Comparison of ENCODE assay signal across 24 mouse cellular contexts in genomic region chr6:120778226-120778625, GRCm38 (mm10). TPM values are rescaled to one million over a fixed set of nuclear protein-coding genes. Genes with fewer than 3 reads are reported as not detected.
DNase-seq lines count a peak whose midpoint lies in the region; ATAC-seq and TF ChIP-seq lines count a peak whose summit lies in the region.
"Had no signal": no experiment of that assay in that cellular context is flagged by ENCODE, and none has a peak within 500 bp of the region (broad histone marks: within the 10 kb centered on the region; RNA-seq: fewer than 3 reads in every experiment).

No protein-coding gene starts in this region.

- no peaks in the 10 kb centered on the region for H3K4me1 ChIP-seq in kidney, embryonic 16.5 days (ENCODE audit: insufficient read depth, low read length)
- H3K4me1 ChIP-seq in limb, embryonic 15.5 days, result 0 out of 2 replicates have a peak, but pooled peaks cover 7% of the 10 kb centered on the region
- H3K4me1 ChIP-seq in limb, embryonic 10.5 days, result no peaks in the 10 kb centered on the region
- H3K4me1 ChIP-seq in stomach, postnatal 0 days (replicated peaks; ENCODE audit: control insufficient read depth, insufficient read depth), result no peaks in the 10 kb centered on the region
- H3K4me1 ChIP-seq: embryonic facial prominence, embryonic 12.5 days had no signal

- ATAC-seq in kidney, embryonic 16.5 days (ENCODE audit: low FRiP score, low TSS enrichment), result no peak
- no peak for ATAC-seq in limb, embryonic 15.5 days (ENCODE audit: insufficient number of reproducible peaks, low FRiP score, low TSS enrichment, low read depth)
- no peak for ATAC-seq in stomach, postnatal 0 days (ENCODE audit: low FRiP score, low TSS enrichment)
- no peak for ATAC-seq in megakaryocyte-erythroid progenitor cell, adult 5-6 weeks (replicated peaks; ENCODE audit: low FRiP score, low TSS enrichment, poor library complexity, severe bottlenecking)
- ATAC-seq: CD4-positive, CD25-positive, alpha-beta regulatory T cell, adult 4 months; forebrain, embryonic 14.5 days; forebrain, postnatal 0 days had no signal

- H3K27me3 ChIP-seq in kidney, embryonic 16.5 days (ENCODE audit: insufficient read depth, low read length), result no peaks in the 10 kb centered on the region
- no peaks in the 10 kb centered on the region for H3K27me3 ChIP-seq in limb, embryonic 15.5 days
- no peaks in the 10 kb centered on the region for H3K27me3 ChIP-seq in limb, embryonic 10.5 days (ENCODE audit: low read depth, poor library complexity, severe bottlenecking)
- no peaks in the 10 kb centered on the region for H3K27me3 ChIP-seq in stomach, postnatal 0 days (ENCODE audit: control insufficient read depth, insufficient read depth, low read length)
- H3K27me3 ChIP-seq: embryonic facial prominence, embryonic 12.5 days; embryonic facial prominence, embryonic 15.5 days; hindbrain, embryonic 12.5 days had no signal

- no peak for TF ChIP-seq CTCF in stomach, postnatal 0 days (IDR thresholded peaks at IDR 0.05; ENCODE audit: low read depth)

- no peak overlapping the region for H3K4me3 ChIP-seq in kidney, embryonic 16.5 days (ENCODE audit: low read length)
- H3K4me3 ChIP-seq in limb, embryonic 15.5 days, result no peak overlapping the region
- no peak overlapping the region for H3K4me3 ChIP-seq in limb, embryonic 10.5 days
- H3K4me3 ChIP-seq in stomach, postnatal 0 days (ENCODE audit: low read depth, low read length), result no peak overlapping the region
- H3K4me3 ChIP-seq: embryonic facial prominence, embryonic 12.5 days; embryonic facial prominence, embryonic 15.5 days; gastrocnemius, adult 2 months; hindbrain, embryonic 12.5 days had no signal

- WGBS in kidney, embryonic 16.5 days, result 36% methylated on average over 3 of the region's 3 CpGs
- 54% methylated on average over 3 of the region's 3 CpGs for WGBS in limb, embryonic 15.5 days
- WGBS in limb, embryonic 10.5 days, result 55% methylated on average over 3 of the region's 3 CpGs
- 49% methylated on average over 3 of the region's 3 CpGs for WGBS in stomach, postnatal 0 days

- DNase-seq in kidney, postnatal 14 days, result peak; percentile 28
- DNase-seq in limb, embryonic 10.5 days (ENCODE audit: low spot score), result no peak
- no peak for DNase-seq in stomach, postnatal 0 days (ENCODE audit: low spot score)
- DNase-seq: adrenal gland, adult 2 months; adrenal gland, postnatal 14 days; cerebellum, adult 11 months; cerebellum, adult 2 months; cerebellum, adult 9-11 months; cerebellum, postnatal 25 days; forebrain, postnatal 0 days; gastrocnemius, adult 2 months; gastrocnemius, postnatal 14 days; heart, adult 11 months had no signal

- no peak for TF ChIP-seq EP300 in stomach, postnatal 0 days (optimal IDR thresholded peaks at IDR 0.05)

- H3K27ac ChIP-seq in kidney, embryonic 16.5 days (ENCODE audit: low read length), result no peak overlapping the region
- 0 out of 2 replicates have a peak overlapping the region, but pooled peaks have one; percentile 22 for H3K27ac ChIP-seq in limb, embryonic 15.5 days
- H3K27ac ChIP-seq in limb, embryonic 10.5 days, result no peak overlapping the region
- H3K27ac ChIP-seq in stomach, postnatal 0 days (replicated peaks), result peak overlapping the region; percentile 36; the same call in 1 of the 2 replicates
- H3K27ac ChIP-seq: embryonic facial prominence, embryonic 12.5 days; embryonic facial prominence, embryonic 15.5 days; gastrocnemius, adult 2 months; hindbrain, embryonic 12.5 days had no signal

- H3K36me3 ChIP-seq in kidney, embryonic 16.5 days (ENCODE audit: insufficient read depth, low read length), result no peaks in the 10 kb centered on the region
- H3K36me3 ChIP-seq in limb, embryonic 15.5 days, result no peaks in the 10 kb centered on the region
- peaks cover 9% of the 10 kb centered on the region; the same call in 1 of the 2 replicates for H3K36me3 ChIP-seq in limb, embryonic 10.5 days
- H3K36me3 ChIP-seq in stomach, postnatal 0 days (ENCODE audit: control insufficient read depth, insufficient read depth, low read length), result no peaks in the 10 kb centered on the region
- H3K36me3 ChIP-seq: embryonic facial prominence, embryonic 12.5 days; embryonic facial prominence, embryonic 15.5 days; hindbrain, embryonic 12.5 days had no signal

- no peak overlapping the region for H3K4me2 ChIP-seq in kidney, embryonic 16.5 days (replicated peaks; ENCODE audit: low read depth, low read length)
- H3K4me2 ChIP-seq in limb, embryonic 15.5 days, result no peak overlapping the region
- no peak overlapping the region for H3K4me2 ChIP-seq in stomach, postnatal 0 days (replicated peaks; ENCODE audit: low read depth)
- H3K4me2 ChIP-seq: embryonic facial prominence, embryonic 12.5 days; embryonic facial prominence, embryonic 15.5 days; heart, embryonic 11.5 days; hindbrain, embryonic 12.5 days had no signal

- H3K9ac ChIP-seq in kidney, embryonic 16.5 days (replicated peaks; ENCODE audit: low read length), result no peak overlapping the region
- H3K9ac ChIP-seq in limb, embryonic 15.5 days, result no peak overlapping the region
- no peak overlapping the region for H3K9ac ChIP-seq in stomach, postnatal 0 days (ENCODE audit: low read length)
- H3K9ac ChIP-seq: embryonic facial prominence, embryonic 12.5 days; embryonic facial prominence, embryonic 15.5 days; forebrain, postnatal 0 days; hindbrain, embryonic 12.5 days had no signal

- H3K9me3 ChIP-seq in kidney, embryonic 16.5 days (ENCODE audit: low read length), result no peaks in the 10 kb centered on the region
- no peaks in the 10 kb centered on the region for H3K9me3 ChIP-seq in limb, embryonic 15.5 days
- H3K9me3 ChIP-seq in limb, embryonic 10.5 days (replicated peaks), result no peaks in the 10 kb centered on the region
- H3K9me3 ChIP-seq in stomach, postnatal 0 days (ENCODE audit: control insufficient read depth, low read length), result no peaks in the 10 kb centered on the region
- H3K9me3 ChIP-seq: embryonic facial prominence, embryonic 12.5 days; embryonic facial prominence, embryonic 15.5 days; hindbrain, embryonic 12.5 days had no signal

RNA-seq across cellular contexts. Expression of gene Slc25a18, which starts 4.8 kb away (rescaled TPM):
- polyA plus RNA-seq in kidney, embryonic 16.5 days (2015; fragmentation: Nextera tagmentation; extraction: Ambion mirVana), result 0.09 and 0.16 TPM in 2 replicates
- polyA plus RNA-seq in limb, embryonic 15.5 days (2015; fragmentation: Nextera tagmentation; extraction: Ambion mirVana), result 0.56 and 0.65 TPM in 2 replicates
- polyA plus RNA-seq in limb, embryonic 10.5 days (2016; fragmentation: Nextera tagmentation; extraction: Ambion mirVana), result 0.08 and 0.19 TPM in 2 replicates
- polyA plus RNA-seq in stomach, postnatal 0 days (2015; fragmentation: Nextera tagmentation; extraction: Ambion mirVana), result 0.10 and 0.13 TPM in 2 replicates
- not detected in 2 replicates for total RNA-seq in megakaryocyte-erythroid progenitor cell, adult 5-6 weeks (2014; fragmentation: Nextera tagmentation)
- total RNA-seq in megakaryocyte-erythroid progenitor cell, adult 5-6 weeks (2017), result not detected in 2 replicates
- total RNA-seq: common myeloid progenitor, adult 5-6 weeks; hematopoietic stem cell, adult 5-6 weeks had no signal

RNA-seq across cellular contexts. Expression of gene Atp6v1e1, which starts 44.4 kb away (rescaled TPM):
- polyA plus RNA-seq in kidney, embryonic 16.5 days (2015; fragmentation: Nextera tagmentation; extraction: Ambion mirVana), result 176 and 188 TPM in 2 replicates
- 123 and 138 TPM in 2 replicates for polyA plus RNA-seq in limb, embryonic 15.5 days (2015; fragmentation: Nextera tagmentation; extraction: Ambion mirVana)
- 99.9 and 112 TPM in 2 replicates for polyA plus RNA-seq in limb, embryonic 10.5 days (2016; fragmentation: Nextera tagmentation; extraction: Ambion mirVana)
- 251 and 252 TPM in 2 replicates for polyA plus RNA-seq in stomach, postnatal 0 days (2015; fragmentation: Nextera tagmentation; extraction: Ambion mirVana)
- 73.8 and 94.9 TPM in 2 replicates for total RNA-seq in megakaryocyte-erythroid progenitor cell, adult 5-6 weeks (2014; fragmentation: Nextera tagmentation)
- 87.9 and 98.2 TPM in 2 replicates for total RNA-seq in megakaryocyte-erythroid progenitor cell, adult 5-6 weeks (2017)

RNA-seq across cellular contexts. Expression of gene Bcl2l13, which starts 57.8 kb away (rescaled TPM):
- 35.7 TPM in 2 replicates for polyA plus RNA-seq in kidney, embryonic 16.5 days (2015; fragmentation: Nextera tagmentation; extraction: Ambion mirVana)
- polyA plus RNA-seq in limb, embryonic 15.5 days (2015; fragmentation: Nextera tagmentation; extraction: Ambion mirVana), result 25.3 and 27.8 TPM in 2 replicates
- 45.5 and 49.9 TPM in 2 replicates for polyA plus RNA-seq in limb, embryonic 10.5 days (2016; fragmentation: Nextera tagmentation; extraction: Ambion mirVana)
- polyA plus RNA-seq in stomach, postnatal 0 days (2015; fragmentation: Nextera tagmentation; extraction: Ambion mirVana), result 18.4 and 18.5 TPM in 2 replicates
- 41.4 and 52.2 TPM in 2 replicates for total RNA-seq in megakaryocyte-erythroid progenitor cell, adult 5-6 weeks (2014; fragmentation: Nextera tagmentation)
- total RNA-seq in megakaryocyte-erythroid progenitor cell, adult 5-6 weeks (2017), result 28.8 and 42.0 TPM in 2 replicates

Comparison
In these comparisons a context has a peak if more than half of its experiments do, and no peak if none do; other contexts are left out.
1. H3K27ac ChIP-seq: peak in limb, embryonic 15.5 days (single experiment) and stomach, postnatal 0 days (single experiment); none in kidney, embryonic 16.5 days (single experiment) and limb, embryonic 10.5 days (single experiment).